Mouse (Mus musculus): ENCODE data around the gene Repin1.

The Repin1 gene

GRCm38 (mm10) chr6:48593158-48594042 lies at the start of gene Repin1, which contains the start of gene Gm44965:
Gene Repin1 (plus strand): TSS chr6:48593883.
Gene Gm44965 (plus strand): TSS chr6:48593941.
- DNase-seq (ENCODE audit: low spot score in 2 of 2) = peak; percentile 95

- DNase-seq (ENCODE audit: low spot score in 2 of 2) = no peak
Observed at GRCm38 (mm10) chr6:48545251-48545650, 48.4 kb upstream of the Repin1 start.

DNA sequence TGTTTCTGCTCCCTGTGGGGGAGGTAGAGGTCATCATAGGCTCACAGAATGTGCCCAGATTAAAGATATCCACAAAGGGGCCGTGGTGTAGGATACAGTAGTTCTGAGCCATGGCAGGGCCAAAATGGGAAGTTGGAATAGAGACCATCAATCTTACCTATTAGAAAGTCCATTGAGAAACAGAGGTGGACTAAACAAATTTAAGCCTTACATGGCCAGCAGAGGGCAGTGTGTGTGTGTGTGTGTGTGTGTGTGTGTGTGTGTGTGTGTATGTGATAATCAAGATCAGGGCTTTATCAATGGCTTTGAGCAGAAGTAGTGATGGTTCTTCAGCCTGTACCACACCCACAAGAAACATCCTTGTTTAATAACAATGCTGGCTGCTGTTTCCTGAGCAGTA lies 47.4 kb upstream of the Repin1 start:
- no peak for DNase-seq (ENCODE audit: low spot score in 2 of 2)

DNA sequence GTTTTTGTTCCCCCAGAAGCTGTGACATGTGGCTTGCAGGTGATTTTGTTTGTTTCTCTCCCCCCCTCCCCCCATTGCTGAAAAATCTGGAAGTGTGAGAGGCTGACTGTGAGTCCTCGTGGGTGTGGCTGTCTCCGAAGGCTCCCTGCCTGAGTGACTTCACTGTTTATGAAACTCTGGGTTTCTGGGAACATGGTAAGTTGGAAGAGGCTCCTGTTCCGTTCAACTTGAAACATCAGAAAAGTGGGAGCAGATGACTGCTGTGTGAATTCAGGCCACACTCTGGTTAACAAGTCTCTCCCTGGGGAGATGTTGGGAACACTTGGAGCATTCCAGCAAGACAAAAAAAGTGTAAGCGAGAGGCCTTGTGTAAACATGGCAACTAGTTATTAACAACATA lies 46.8 kb upstream of the Repin1 start:
- no peak for DNase-seq (ENCODE audit: low spot score in 2 of 2)

DNA sequence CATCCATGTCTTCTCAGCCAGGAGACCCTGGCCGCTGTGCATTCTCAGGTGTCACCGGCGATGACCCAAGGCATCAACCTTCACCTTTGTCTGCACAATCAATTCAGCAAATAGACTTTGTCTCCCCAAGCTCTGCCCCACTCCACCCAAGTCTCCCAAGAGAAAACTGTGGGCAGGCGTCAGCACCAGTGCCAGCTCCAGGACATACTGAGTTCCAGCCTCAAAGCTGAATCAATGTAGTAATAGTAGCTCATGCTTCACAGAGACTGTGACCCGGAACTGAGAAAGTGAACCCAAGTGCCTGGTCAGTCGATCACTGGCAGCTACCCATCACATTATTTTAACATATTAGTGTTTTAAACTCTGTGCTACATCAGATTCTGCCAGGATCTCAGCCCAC lies 45.4 kb upstream of the Repin1 start:
- no peak for DNase-seq (ENCODE audit: low spot score in 2 of 2)

GRCm38 (mm10) chr6:48552918-48553317 lies 40.8 kb upstream of the Repin1 start:
- no peak for DNase-seq (ENCODE audit: low spot score in 2 of 2)

- no peak for DNase-seq (ENCODE audit: low spot score in 2 of 2)
Observed at GRCm38 (mm10) chr6:48553819-48554218, 39.9 kb upstream of the Repin1 start.

GRCm38 (mm10) chr6:48554280-48555103 lies 39.2 kb upstream of the Repin1 start, which contains the start of gene Lrrc61:
Gene Lrrc61 (plus strand): TSS chr6:48554796.
- DNase-seq (ENCODE audit: low spot score in 2 of 2) = peak; percentile 98 to 99

DNA sequence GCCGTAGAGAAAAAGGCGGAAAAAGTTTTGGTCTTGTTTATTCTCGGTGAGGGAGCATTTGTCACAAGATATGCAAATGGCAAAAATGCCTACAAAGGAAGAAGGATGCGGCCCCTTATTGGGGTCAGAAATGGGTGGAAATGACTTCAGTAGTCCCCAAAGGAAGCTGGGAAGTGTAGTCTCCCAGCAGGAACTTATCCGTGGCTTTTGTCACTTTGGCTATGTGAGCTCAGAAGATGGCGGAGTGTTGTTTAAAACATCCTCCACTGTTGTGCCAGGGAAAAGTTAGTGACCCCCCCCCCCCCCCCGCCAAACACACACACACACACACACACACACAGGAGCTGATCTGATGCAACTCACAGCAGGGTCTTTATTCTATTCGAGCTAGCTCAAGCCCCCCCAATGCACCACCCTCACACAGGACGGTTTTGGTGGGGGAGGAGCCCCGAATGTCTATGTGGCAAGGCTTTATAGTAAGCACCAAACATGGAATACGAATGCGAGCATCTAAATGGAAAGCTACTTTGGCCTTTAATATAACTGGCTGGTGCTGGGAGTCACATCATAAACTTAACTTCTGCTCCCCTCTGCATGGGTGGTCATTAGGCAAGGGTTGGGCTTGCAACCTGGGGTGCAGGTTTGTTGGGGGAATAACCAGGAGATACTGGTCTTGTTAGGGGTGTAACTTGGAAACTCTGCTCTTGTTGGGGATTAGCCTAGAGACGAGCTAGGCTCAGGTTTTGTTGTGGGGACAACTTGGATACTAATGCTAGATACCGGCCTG lies 38.4 kb upstream of the Repin1 start:
- DNase-seq (ENCODE audit: low spot score in 2 of 2) = peak; percentile 79 to 85

DNA sequence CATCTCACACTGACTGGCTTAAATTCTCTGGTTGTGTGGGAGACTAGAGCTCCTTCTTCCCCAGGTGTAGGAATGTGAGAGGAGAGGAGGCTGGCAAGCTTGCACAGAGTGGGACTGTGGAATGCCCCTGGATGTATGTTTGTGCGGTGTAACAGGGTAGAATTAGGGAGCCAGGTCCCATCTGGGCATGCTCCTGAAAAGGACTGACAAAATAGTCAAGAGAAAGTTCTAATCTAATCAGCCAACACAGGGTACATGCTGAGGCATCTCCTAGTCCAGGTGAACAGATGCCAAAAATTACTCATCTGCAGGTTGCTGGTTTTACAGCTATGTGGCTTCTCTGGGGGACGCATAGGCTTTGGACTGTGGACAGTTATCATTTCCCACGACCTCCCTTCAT lies 37.7 kb upstream of the Repin1 start:
- no peak for DNase-seq (ENCODE audit: low spot score in 2 of 2)

DNA sequence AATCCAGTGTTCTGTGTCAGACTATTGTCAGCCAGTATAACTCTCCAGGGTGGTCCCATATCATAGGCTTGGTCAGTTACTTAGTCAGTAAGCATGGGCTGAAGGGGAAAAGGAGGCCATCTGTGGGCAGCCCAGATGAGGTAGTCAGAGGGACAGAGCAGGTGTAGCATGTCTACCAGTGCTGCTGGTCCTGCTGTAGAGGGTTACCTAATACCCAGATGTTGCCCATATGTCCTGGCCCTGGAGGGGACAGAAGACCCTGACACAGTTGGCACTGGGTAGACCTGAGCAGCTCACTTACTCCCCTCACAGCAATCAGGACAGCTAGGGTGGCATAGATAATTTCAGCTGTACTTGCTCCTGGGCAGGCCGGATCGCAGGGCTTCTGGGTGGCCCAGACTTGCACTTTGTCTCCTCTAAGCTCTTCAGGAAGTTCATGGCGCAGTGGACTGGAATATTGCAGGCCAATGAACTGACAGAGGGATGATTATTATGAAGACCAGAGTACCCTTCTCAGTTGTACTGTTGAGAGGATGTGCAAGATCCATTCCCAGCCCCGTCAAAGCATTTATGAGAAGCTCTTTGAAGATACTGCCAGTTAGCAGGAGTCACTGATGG lies 27.9 kb upstream of the Repin1 start:
- no peak for DNase-seq (ENCODE audit: low spot score in 2 of 2)

GRCm38 (mm10) chr6:48566312-48566711 lies 27.4 kb upstream of the Repin1 start:
- DNase-seq (ENCODE audit: low spot score in 2 of 2) = no peak

GRCm38 (mm10) chr6:48568036-48568984 lies 25.4 kb upstream of the Repin1 start:
- DNase-seq (ENCODE audit: low spot score in 2 of 2) = no peak

DNA sequence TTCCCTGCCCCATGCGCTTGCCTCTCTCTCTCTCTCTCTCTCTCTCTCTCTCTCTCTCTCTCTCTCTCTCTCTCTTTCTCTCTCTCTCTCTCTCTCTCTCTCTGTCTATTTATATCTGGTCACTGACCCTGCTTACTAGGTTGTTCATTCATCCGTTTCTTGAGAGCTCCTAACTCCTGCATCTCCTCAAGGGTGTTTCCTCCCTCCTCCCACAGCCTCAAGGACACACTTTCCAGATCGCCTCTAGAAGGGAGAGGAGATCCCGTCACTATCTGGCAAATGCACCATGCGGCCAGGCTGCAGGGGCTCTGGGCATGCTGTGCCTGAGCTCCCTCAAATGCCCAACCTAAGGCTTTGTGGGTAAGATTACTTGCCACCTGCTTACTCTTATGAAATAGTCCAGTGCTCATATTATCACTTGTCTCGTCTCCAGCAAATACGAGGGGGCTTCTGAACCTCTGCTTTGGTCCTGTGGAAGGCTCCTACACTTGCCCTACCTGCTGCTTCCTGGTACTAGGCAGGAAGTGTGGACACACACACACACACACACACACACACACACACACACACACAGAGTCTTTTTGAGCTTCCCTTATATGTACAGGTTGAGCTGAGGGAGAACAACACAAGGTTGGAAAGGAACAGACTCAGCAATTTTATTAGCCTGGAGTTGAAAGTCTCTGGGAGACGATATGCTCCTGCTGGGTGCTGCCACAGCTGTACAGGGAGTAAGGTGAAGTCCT lies 24.4 kb upstream of the Repin1 start:
- no peak for DNase-seq (ENCODE audit: low spot score in 2 of 2)

GRCm38 (mm10) chr6:48572014-48572413 lies 21.7 kb upstream of the Repin1 start:
- DNase-seq (ENCODE audit: low spot score in 2 of 2) = no peak

- DNase-seq (ENCODE audit: low spot score in 2 of 2) = no peak
Observed at GRCm38 (mm10) chr6:48572572-48573061, 21.1 kb upstream of the Repin1 start, which contains the start of gene Rarres2. Gene Rarres2 (minus strand): TSS chr6:48572789.

DNA sequence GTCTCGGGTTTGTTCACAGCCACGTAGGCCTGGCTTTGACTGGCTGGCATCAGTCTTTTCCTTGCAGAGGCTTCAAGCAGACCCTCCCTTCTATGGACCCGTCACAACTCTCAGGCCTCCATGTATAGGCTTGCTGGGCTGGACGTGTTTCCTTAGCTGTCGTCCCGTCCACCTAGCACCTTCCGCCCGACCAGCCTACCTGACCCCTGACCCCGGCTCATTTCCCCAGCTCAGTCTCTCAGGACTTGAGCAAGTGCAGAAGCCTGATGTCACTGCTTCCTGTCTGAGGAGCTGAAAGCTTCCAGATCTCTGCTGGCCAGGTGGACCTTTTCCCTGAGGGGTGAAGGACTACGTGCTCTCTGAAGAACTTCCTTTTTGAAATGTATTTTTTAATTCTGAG lies 20.4 kb upstream of the Repin1 start:
- DNase-seq (ENCODE audit: low spot score in 2 of 2) = no peak

GRCm38 (mm10) chr6:48573981-48574380 lies 19.7 kb upstream of the Repin1 start:
- no peak for DNase-seq (ENCODE audit: low spot score in 2 of 2)

DNA sequence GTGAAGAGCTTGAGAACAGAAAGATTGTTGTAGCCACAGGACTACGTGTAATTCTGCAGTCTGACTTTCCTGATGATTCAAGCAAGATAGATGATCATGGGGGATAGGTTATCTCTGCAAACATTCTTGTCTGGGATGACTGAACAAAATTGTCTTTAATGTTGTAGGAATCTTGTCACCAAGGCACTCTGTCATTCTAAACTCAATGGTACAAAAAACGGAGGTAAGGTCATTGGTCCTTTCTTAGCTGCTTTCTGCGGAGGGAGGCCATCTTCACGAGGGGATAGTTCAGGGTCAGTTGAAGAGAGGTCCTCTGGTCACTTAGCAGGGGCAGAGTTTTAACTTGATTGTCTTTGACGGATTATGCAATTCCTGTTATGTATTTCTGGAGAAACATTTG lies 14.9 kb upstream of the Repin1 start:
- no peak for DNase-seq (ENCODE audit: low spot score in 2 of 2)

Measured in right cerebral cortex, postnatal 10 days (tissue).